15 mouse cellular contexts compared by ENCODE assay signal in the genomic region with DNA sequence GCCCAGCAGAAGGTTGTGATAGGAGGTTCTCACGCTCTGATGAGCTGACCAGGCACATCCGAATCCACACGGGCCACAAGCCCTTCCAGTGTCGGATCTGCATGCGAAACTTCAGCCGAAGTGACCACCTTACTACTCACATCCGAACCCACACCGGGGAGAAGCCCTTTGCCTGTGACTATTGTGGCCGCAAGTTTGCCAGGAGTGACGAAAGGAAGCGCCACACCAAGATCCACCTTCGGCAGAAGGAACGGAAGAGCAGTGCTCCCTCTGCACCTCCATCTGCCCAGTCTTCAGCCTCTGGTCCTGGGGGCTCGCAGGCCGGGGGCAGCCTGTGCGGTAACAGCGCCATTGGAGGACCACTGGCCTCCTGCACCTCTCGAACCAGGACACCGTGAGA. TPM values are rescaled to one million over a fixed set of nuclear protein-coding genes. Genes with fewer than 3 reads are reported as not detected.
DNase-seq lines count a peak whose midpoint lies in the region; ATAC-seq and TF ChIP-seq lines count a peak whose summit lies in the region.
"Had no signal": no experiment of that assay in that cellular context is flagged by ENCODE, and none has a peak within 500 bp of the region (broad histone marks: within the 10 kb centered on the region; RNA-seq: fewer than 3 reads in every experiment).

No protein-coding gene starts in this region.

- H3K4me1 ChIP-seq in heart, embryonic 14.5 days (ENCODE audit: control insufficient read depth in 2 of 2, insufficient read depth in 2 of 2, low read length in 2 of 2), result peaks cover 7 to 27% of the 10 kb centered on the region in 2 experiments; a peak in 3 of 4 replicates
- no peaks in the 10 kb centered on the region for H3K4me1 ChIP-seq in heart, adult 2 months (ENCODE audit: control insufficient read depth, insufficient read depth, low read length)
- H3K4me1 ChIP-seq in megakaryocyte, embryonic 14.5 days, result peaks cover 43% of the 10 kb centered on the region
- peaks cover 52% of the 10 kb centered on the region for H3K4me1 ChIP-seq in hindbrain, embryonic 13.5 days (replicated peaks)

- peaks cover 50% of the 10 kb centered on the region for H3K27me3 ChIP-seq in heart, embryonic 14.5 days (ENCODE audit: control insufficient read depth, insufficient read depth, low read length)
- peaks cover 8% of the 10 kb centered on the region; the same call in 1 of the 2 replicates for H3K27me3 ChIP-seq in heart, adult 2 months (ENCODE audit: control insufficient read depth, insufficient read depth, low read length)
- H3K27me3 ChIP-seq in megakaryocyte, embryonic 14.5 days (replicated peaks), result peaks cover 41% of the 10 kb centered on the region
- peaks cover 78% of the 10 kb centered on the region for H3K27me3 ChIP-seq in hindbrain, embryonic 13.5 days

- H3K9me3 ChIP-seq in heart, embryonic 14.5 days (ENCODE audit: control insufficient read depth, low read length), result no peaks in the 10 kb centered on the region
- peaks cover 14% of the 10 kb centered on the region for H3K9me3 ChIP-seq in megakaryocyte, embryonic 14.5 days
- no peaks in the 10 kb centered on the region for H3K9me3 ChIP-seq in hindbrain, embryonic 13.5 days
- H3K9me3 ChIP-seq: hindbrain, embryonic 15.5 days had no signal

- TF ChIP-seq EP300 in heart, adult 2 months (IDR thresholded peaks at IDR 0.05; ENCODE audit: insufficient read depth, low read depth, low read length), result no peak

- 21% methylated on average over 19 of the region's 19 CpGs for WGBS in heart, embryonic 14.5 days
- WGBS in heart, adult 2 months, result 58% methylated on average over 19 of the region's 19 CpGs
- 13% methylated on average over 19 of the region's 19 CpGs for WGBS in hindbrain, embryonic 13.5 days

- intact Hi-C loops in heart, adult 2 months (cut with DNase I), result no loop called here
- intact Hi-C loops in left cerebral cortex, postnatal 10 days (cut with DNase I), result loop anchor here (10.0 kb wide), 1 partner anchor 444 kb away; no protein-coding TSS in a partner anchor

- H3K27ac ChIP-seq in heart, embryonic 14.5 days (replicated peaks in 1 of 2; ENCODE audit: control insufficient read depth in 1 of 2, insufficient read depth in 1 of 2, low read depth in 2 of 2, low read length in 2 of 2), result no peak overlapping the region
- no peak overlapping the region for H3K27ac ChIP-seq in heart, adult 2 months
- no peak overlapping the region for H3K27ac ChIP-seq in hindbrain, embryonic 13.5 days
- H3K27ac ChIP-seq: hindbrain, embryonic 15.5 days; kidney, postnatal 0 days had no signal

- no peak overlapping the region for H3K9ac ChIP-seq in heart, embryonic 14.5 days (ENCODE audit: low read length)
- H3K9ac ChIP-seq in heart, adult 2 months (ENCODE audit: low read depth, low read length), result no peak overlapping the region
- no peak overlapping the region for H3K9ac ChIP-seq in hindbrain, embryonic 13.5 days
- H3K9ac ChIP-seq: hindbrain, embryonic 15.5 days; lung, embryonic 14.5 days had no signal

- TF ChIP-seq POLR2A in heart, adult 2 months (IDR thresholded peaks at IDR 0.05; ENCODE audit: insufficient read depth, low read depth, low read length), result no peak

- peak overlapping the region in 1 of 2 experiments; percentile 13; a peak in 3 of 4 replicates for H3K4me3 ChIP-seq in heart, embryonic 14.5 days (ENCODE audit: control insufficient read depth in 1 of 2, insufficient read depth in 1 of 2, low read depth in 1 of 2, low read length in 2 of 2)
- no peak overlapping the region for H3K4me3 ChIP-seq in heart, adult 2 months
- peak overlapping the region; percentile 10 for H3K4me3 ChIP-seq in megakaryocyte, embryonic 14.5 days (replicated peaks)
- peak overlapping the region; percentile 11 for H3K4me3 ChIP-seq in hindbrain, embryonic 13.5 days
- H3K4me3 ChIP-seq: hindbrain, embryonic 15.5 days had no signal

- no peaks in the 10 kb centered on the region for H3K79me2 ChIP-seq in heart, adult 2 months (replicated peaks; ENCODE audit: control insufficient read depth, insufficient read depth, low read length)

- no peak for ATAC-seq in heart, embryonic 14.5 days (ENCODE audit: insufficient number of reproducible peaks, insufficient read depth, low FRiP score, low read depth)
- ATAC-seq in megakaryocyte, adult 5-6 weeks (ENCODE audit: poor library complexity, severe bottlenecking), result no peak
- no peak for ATAC-seq in hindbrain, embryonic 13.5 days (ENCODE audit: low FRiP score)

- TF ChIP-seq CTCF in heart, adult 2 months (IDR thresholded peaks at IDR 0.05), result no peak

- DNase-seq in embryo, embryonic 10 days (ENCODE audit: low spot score), result peak; percentile 29
- DNase-seq in embryo, embryonic 10.5 days (ENCODE audit: low spot score), result no peak
- no peak for DNase-seq in heart, adult 2 months
- DNase-seq in left cerebral cortex, postnatal 10 days (ENCODE audit: extremely low spot score in 1 of 2, low spot score in 2 of 2), result no peak
- DNase-seq: adrenal gland, postnatal 10 days; cerebellum, postnatal 10 days; lung, embryonic 14.5 days; right cerebral cortex, postnatal 25 days; thymus, postnatal 14 days had no signal

- H3K36me3 ChIP-seq in heart, embryonic 14.5 days (ENCODE audit: control insufficient read depth, insufficient read depth, low read length), result peaks cover 14% of the 10 kb centered on the region; the same call in 1 of the 2 replicates
- no peaks in the 10 kb centered on the region for H3K36me3 ChIP-seq in heart, adult 2 months (ENCODE audit: control insufficient read depth, insufficient read depth, low read length)
- peaks cover 20% of the 10 kb centered on the region for H3K36me3 ChIP-seq in megakaryocyte, embryonic 14.5 days (replicated peaks; ENCODE audit: low read length)
- no peaks in the 10 kb centered on the region for H3K36me3 ChIP-seq in hindbrain, embryonic 13.5 days

- H3K4me2 ChIP-seq in heart, embryonic 14.5 days (ENCODE audit: low read length), result peak overlapping the region; percentile 45
- 0 out of 2 replicates have a peak overlapping the region, but pooled peaks have one; percentile 1 for H3K4me2 ChIP-seq in hindbrain, embryonic 13.5 days
- H3K4me2 ChIP-seq: hindbrain, embryonic 15.5 days; lung, embryonic 14.5 days had no signal

RNA-seq across cellular contexts. Expression of gene Egr2, which starts 5.3 kb away (rescaled TPM):
- polyA plus RNA-seq in heart, embryonic 14.5 days (2014; fragmentation: Nextera tagmentation; extraction: Ambion mirVana), result 0.80 and 0.93 TPM in 2 replicates
- under 1 TPM; 0.32 to 0.84 TPM for total RNA-seq in heart, adult 2 months (2021)
- 2.7 and 2.8 TPM in 2 replicates for polyA plus RNA-seq in heart, adult 2 months (2012; rRNA removed)
- polyA plus RNA-seq in megakaryocyte, embryonic 14.5 days (2012; ENCODE audit: insufficient read depth, low replicate concordance), result 0.55 and 3.9 TPM in 2 replicates
- total RNA-seq in megakaryocyte, adult 5-6 weeks (2015), result 1.0 and 1.2 TPM in 2 replicates
- total RNA-seq in megakaryocyte, adult 5-6 weeks (2017), result 1.4 and 13.3 TPM in 2 replicates
- polyA plus RNA-seq in hindbrain, embryonic 13.5 days (2015; fragmentation: Nextera tagmentation; extraction: Ambion mirVana), result 3.8 and 4.1 TPM in 2 replicates
- 1 to 10 TPM; 3.1 to 4.4 TPM for total RNA-seq in left cerebral cortex, postnatal 10 days (2021)

RNA-seq across cellular contexts. Expression of gene Ado, which starts 8.2 kb away (rescaled TPM):
- 45.2 and 48.5 TPM in 2 replicates for polyA plus RNA-seq in heart, embryonic 14.5 days (2014; fragmentation: Nextera tagmentation; extraction: Ambion mirVana)
- total RNA-seq in heart, adult 2 months (2021), result 10 to 100 TPM; 17.3 to 17.7 TPM
- 6.3 and 9.6 TPM in 2 replicates for polyA plus RNA-seq in heart, adult 2 months (2012; rRNA removed)
- polyA plus RNA-seq in megakaryocyte, embryonic 14.5 days (2012; ENCODE audit: insufficient read depth, low replicate concordance), result 9.0 and 19.8 TPM in 2 replicates
- 11.0 and 12.7 TPM in 2 replicates for total RNA-seq in megakaryocyte, adult 5-6 weeks (2015)
- total RNA-seq in megakaryocyte, adult 5-6 weeks (2017), result 13.2 and 16.3 TPM in 2 replicates
- 86.8 and 89.0 TPM in 2 replicates for polyA plus RNA-seq in hindbrain, embryonic 13.5 days (2015; fragmentation: Nextera tagmentation; extraction: Ambion mirVana)
- 10 to 100 TPM; 41.0 to 44.4 TPM for total RNA-seq in left cerebral cortex, postnatal 10 days (2021)
